Mouse (Mus musculus): ENCODE data around the gene Faf1. TPM values are rescaled to one million over a fixed set of nuclear protein-coding genes. Genes with fewer than 3 reads are reported as not detected.
A peak's percentile ranks its signal among the peaks of the same experiment; 100 is the strongest.

Faf1 gene
- polyA plus RNA-seq, 1 experiment: 2.0 TPM

GRCm38 (mm10) chr4:109975381-109976240, 299.2 kb downstream of the Faf1 start:
- TF ChIP-seq FLI1 (IDR thresholded peaks at IDR 0.05; ENCODE audit: low read length): no peak
- TF ChIP-seq GATA1 (IDR thresholded peaks at IDR 0.05; ENCODE audit: borderline replicate concordance, low read length): no peak
- Histone ChIP-seq H3K27me3 (replicated peaks) (peaks cover 97% of the 10 kb centered on the region), H3K9me3 (peaks cover 32% of the 10 kb centered on the region)

GRCm38 (mm10) chr4:109976273-109977147, 300.1 kb downstream of the Faf1 start:
- Histone ChIP-seq H3K27me3 (replicated peaks) (peaks cover 97% of the 10 kb centered on the region), H3K4me3 (replicated peaks) (peak overlapping the region; percentile 81), H3K9me3 (peaks cover 32% of the 10 kb centered on the region), H3K36me3 (replicated peaks; ENCODE audit: low read length) (no peaks in the 10 kb centered on the region), H3K4me1 (peaks cover 57% of the 10 kb centered on the region)
- no peak for TF ChIP-seq GATA1 (IDR thresholded peaks at IDR 0.05; ENCODE audit: borderline replicate concordance, low read length)
- no peak for TF ChIP-seq FLI1 (IDR thresholded peaks at IDR 0.05; ENCODE audit: low read length)

More at GRCm38 (mm10) chr4:109975381-109976240, 299.2 kb downstream of the Faf1 start:
- Histone ChIP-seq H3K36me3 (replicated peaks; ENCODE audit: low read length) (no peaks in the 10 kb centered on the region), H3K4me1 (peaks cover 57% of the 10 kb centered on the region), H3K4me3 (replicated peaks) (peak overlapping the region; percentile 79)

- TF ChIP-seq FLI1 (IDR thresholded peaks at IDR 0.05; ENCODE audit: low read length): no peak
- no peak for TF ChIP-seq GATA1 (IDR thresholded peaks at IDR 0.05; ENCODE audit: borderline replicate concordance, low read length)
- Histone ChIP-seq H3K36me3 (replicated peaks; ENCODE audit: low read length) (no peaks in the 10 kb centered on the region), H3K4me3 (replicated peaks) (peak within 1 kb of the TSS; percentile 84), H3K9me3 (peaks cover 32% of the 10 kb centered on the region), H3K27me3 (replicated peaks) (peaks cover 99% of the 10 kb centered on the region), H3K4me1 (peaks cover 66% of the 10 kb centered on the region)
Observed at GRCm38 (mm10) chr4:109977148-109978067, 301.0 kb downstream of the Faf1 start, which contains the start of gene Dmrta2. Gene Dmrta2, plus strand, starts transcription at chr4:109978053.

- Histone ChIP-seq H3K36me3 (replicated peaks; ENCODE audit: low read length) (no peaks in the 10 kb centered on the region), H3K27me3 (replicated peaks) (peaks cover 99% of the 10 kb centered on the region), H3K4me1 (peaks cover 72% of the 10 kb centered on the region), H3K4me3 (replicated peaks) (peak overlapping the region; percentile 84), H3K9me3 (peaks cover 32% of the 10 kb centered on the region)
- TF ChIP-seq FLI1 (IDR thresholded peaks at IDR 0.05; ENCODE audit: low read length) (no peak), GATA1 (IDR thresholded peaks at IDR 0.05; ENCODE audit: borderline replicate concordance, low read length) (no peak)
Observed at GRCm38 (mm10) chr4:109978068-109978857, 301.9 kb downstream of the Faf1 start.

GRCm38 (mm10) chr4:109978858-109979340, 302.5 kb downstream of the Faf1 start:
- Histone ChIP-seq H3K27me3 (replicated peaks) (peaks cover 99% of the 10 kb centered on the region), H3K9me3 (peaks cover 32% of the 10 kb centered on the region), H3K4me1 (peaks cover 77% of the 10 kb centered on the region), H3K36me3 (replicated peaks; ENCODE audit: low read length) (no peaks in the 10 kb centered on the region), H3K4me3 (replicated peaks) (no peak overlapping the region)
- TF ChIP-seq GATA1 (IDR thresholded peaks at IDR 0.05; ENCODE audit: borderline replicate concordance, low read length) (no peak), FLI1 (IDR thresholded peaks at IDR 0.05; ENCODE audit: low read length) (no peak)

- Histone ChIP-seq H3K36me3 (replicated peaks; ENCODE audit: low read length) (no peaks in the 10 kb centered on the region), H3K4me1 (peaks cover 76% of the 10 kb centered on the region), H3K4me3 (replicated peaks) (peak overlapping the region; percentile 81), H3K27me3 (replicated peaks) (peaks cover 99% of the 10 kb centered on the region), H3K9me3 (peaks cover 32% of the 10 kb centered on the region)
- TF ChIP-seq GATA1 (IDR thresholded peaks at IDR 0.05; ENCODE audit: borderline replicate concordance, low read length) (no peak), FLI1 (IDR thresholded peaks at IDR 0.05; ENCODE audit: low read length) (no peak)
Observed at GRCm38 (mm10) chr4:109979461-109980320, 303.3 kb downstream of the Faf1 start.

GRCm38 (mm10) chr4:109980321-109981082, 304.1 kb downstream of the Faf1 start:
- peaks cover 76% of the 10 kb centered on the region for H3K4me1 ChIP-seq
- peaks cover 99% of the 10 kb centered on the region for H3K27me3 ChIP-seq (replicated peaks)
- H3K4me3 ChIP-seq (replicated peaks): peak overlapping the region; percentile 81
- TF ChIP-seq GATA1 (IDR thresholded peaks at IDR 0.05; ENCODE audit: borderline replicate concordance, low read length) (no peak), FLI1 (IDR thresholded peaks at IDR 0.05; ENCODE audit: low read length) (no peak)
- no peaks in the 10 kb centered on the region for H3K36me3 ChIP-seq (replicated peaks; ENCODE audit: low read length)
- peaks cover 25% of the 10 kb centered on the region for H3K9me3 ChIP-seq

Data from megakaryocyte, embryonic 14.5 days (primary cell).